Mouse (Mus musculus) cerebellum, adult 11 months (tissue): ENCODE measurements around the gene Mgea5.
"Not testable (repeated sequence)": the region's sequence is repeated elsewhere in the genome, so short reads cannot be mapped to it uniquely, and the experiment has no call there.

Experiments used
- DNase-seq: peaks from one replicate; pipeline ENCODE4 v3.0.0; 2022

The Mgea5 gene

GRCm38 (mm10) chr19:45783181-45783932 lies at the start of gene Mgea5:
Gene Mgea5, minus strand, starts transcription at chr19:45783837.
- peak; percentile 99 for DNase-seq

- DNase-seq = no peak
Observed at GRCm38 (mm10) chr19:45830679-45831078, 47.0 kb upstream of the Mgea5 start.

- DNase-seq = no peak
Observed at GRCm38 (mm10) chr19:45827736-45828135, 44.1 kb upstream of the Mgea5 start.

GRCm38 (mm10) chr19:45827125-45827524 lies 43.5 kb upstream of the Mgea5 start:
- no peak for DNase-seq

GRCm38 (mm10) chr19:45826146-45826545 lies 42.5 kb upstream of the Mgea5 start:
- no peak for DNase-seq

- no peak for DNase-seq
Observed at GRCm38 (mm10) chr19:45821832-45822231, 38.2 kb upstream of the Mgea5 start.

- no peak for DNase-seq
Observed at GRCm38 (mm10) chr19:45817816-45818490, 34.3 kb upstream of the Mgea5 start.

GRCm38 (mm10) chr19:45816727-45817126 lies 33.1 kb upstream of the Mgea5 start:
- no peak for DNase-seq

- DNase-seq = no peak
Observed at GRCm38 (mm10) chr19:45815831-45816405, 32.3 kb upstream of the Mgea5 start, which contains the start of gene Kcnip2. Gene Kcnip2, minus strand, starts transcription at chr19:45816061.

- no peak for DNase-seq
Observed at GRCm38 (mm10) chr19:45815170-45815569, 31.5 kb upstream of the Mgea5 start.

GRCm38 (mm10) chr19:45813801-45814200 lies 30.2 kb upstream of the Mgea5 start:
- no peak for DNase-seq

- DNase-seq = peak; percentile 81
Observed at GRCm38 (mm10) chr19:45813263-45813662, 29.6 kb upstream of the Mgea5 start.

- no peak for DNase-seq
Observed at GRCm38 (mm10) chr19:45812673-45813252, 29.1 kb upstream of the Mgea5 start.

GRCm38 (mm10) chr19:45812115-45812514 lies 28.5 kb upstream of the Mgea5 start:
- DNase-seq = no peak

- no peak for DNase-seq
Observed at GRCm38 (mm10) chr19:45811028-45811674, 27.5 kb upstream of the Mgea5 start.

GRCm38 (mm10) chr19:45807732-45808131 lies 24.1 kb upstream of the Mgea5 start:
- DNase-seq = no peak

- not testable (repeated sequence) for DNase-seq
Observed at GRCm38 (mm10) chr19:45805817-45806216, 22.2 kb upstream of the Mgea5 start.

- DNase-seq = no peak
Observed at GRCm38 (mm10) chr19:45804593-45805368, 21.1 kb upstream of the Mgea5 start.

GRCm38 (mm10) chr19:45803408-45803807 lies 19.8 kb upstream of the Mgea5 start:
- no peak for DNase-seq

GRCm38 (mm10) chr19:45802702-45803101 lies 19.1 kb upstream of the Mgea5 start:
- DNase-seq = no peak

- no peak for DNase-seq
Observed at GRCm38 (mm10) chr19:45796879-45797278, 13.2 kb upstream of the Mgea5 start.

- no peak for DNase-seq
Observed at GRCm38 (mm10) chr19:45796061-45796556, 12.5 kb upstream of the Mgea5 start.
